Mouse (Mus musculus) spleen, postnatal 14 days (tissue): ENCODE data around the gene Rnf39.

ENCODE experiments used
- DNase-seq, 2 experiments: peaks; one replicate each; pipeline ENCODE4 v3.0.0; 2021 to 2022; ENCODE audit warnings: low spot score in 2 of 2

Gene Rnf39

GRCm38 (mm10) chr17:36942791-36943471, at the start of gene Rnf39:
Rnf39 (plus strand) TSS chr17:36942918.
- DNase-seq: no peak

- no peak for DNase-seq
These were observed 49.3 kb upstream of the Rnf39 start for GRCm38 (mm10) chr17:36893387-36893786.

GRCm38 (mm10) chr17:36896583-36896982, 46.1 kb upstream of the Rnf39 start:
- peak in 1 of 2 experiments; percentile 27 for DNase-seq

- DNase-seq: no peak
These were observed 45.7 kb upstream of the Rnf39 start for GRCm38 (mm10) chr17:36897065-36897464.

- no peak for DNase-seq
These were observed 45.0 kb upstream of the Rnf39 start, which contains the start of gene Trim31 for GRCm38 (mm10) chr17:36897552-36898205. Trim31 (plus strand) TSS chr17:36898118.

GRCm38 (mm10) chr17:36899376-36899775, 43.3 kb upstream of the Rnf39 start:
- DNase-seq: no peak

GRCm38 (mm10) chr17:36900001-36900400, 42.7 kb upstream of the Rnf39 start:
- no peak for DNase-seq

GRCm38 (mm10) chr17:36900691-36901090, 42.0 kb upstream of the Rnf39 start:
- DNase-seq: no peak

- no peak for DNase-seq
These were observed 39.1 kb upstream of the Rnf39 start for GRCm38 (mm10) chr17:36903651-36904050.

- DNase-seq: no peak
These were observed 34.5 kb upstream of the Rnf39 start for GRCm38 (mm10) chr17:36908235-36908634.

GRCm38 (mm10) chr17:36909802-36910201, 32.9 kb upstream of the Rnf39 start:
- no peak for DNase-seq

GRCm38 (mm10) chr17:36912031-36912430, 30.7 kb upstream of the Rnf39 start:
- DNase-seq: no peak

- DNase-seq: peak; percentile 40 to 64
These were observed 28.6 kb upstream of the Rnf39 start for GRCm38 (mm10) chr17:36914108-36914507.

GRCm38 (mm10) chr17:36915076-36915475, 27.6 kb upstream of the Rnf39 start:
- peak; percentile 12 to 60 for DNase-seq

GRCm38 (mm10) chr17:36920239-36920638, 22.5 kb upstream of the Rnf39 start:
- DNase-seq: no peak

GRCm38 (mm10) chr17:36922715-36923114, 20.0 kb upstream of the Rnf39 start:
- DNase-seq: no peak

GRCm38 (mm10) chr17:36923491-36923890, 19.2 kb upstream of the Rnf39 start:
- DNase-seq: no peak

- DNase-seq: no peak
These were observed 15.1 kb upstream of the Rnf39 start for GRCm38 (mm10) chr17:36927496-36928120.

GRCm38 (mm10) chr17:36929236-36929932, 13.3 kb upstream of the Rnf39 start:
- no peak for DNase-seq

GRCm38 (mm10) chr17:36930233-36930632, 12.5 kb upstream of the Rnf39 start:
- DNase-seq: no peak

GRCm38 (mm10) chr17:36931130-36931529, 11.6 kb upstream of the Rnf39 start:
- DNase-seq: no peak

- DNase-seq: no peak
These were observed 10.9 kb upstream of the Rnf39 start for GRCm38 (mm10) chr17:36931806-36932205.
